Mouse (Mus musculus): ENCODE measurements at regions not wholly inside any gene's neighbourhood (a gene's known extent, or its start where the extent isn't known, plus 50 kb on each side); places are given as distances from the start of the nearest gene placed in this dataset.

- no peak overlapping the region for H3K9ac ChIP-seq
- H3K27ac ChIP-seq, result no peak overlapping the region
- no peaks in the 10 kb centered on the region for H3K36me3 ChIP-seq
- no peak for ATAC-seq (ENCODE audit: insufficient number of reproducible peaks, insufficient read depth, low FRiP score, low TSS enrichment, low read depth)
- H3K4me1 ChIP-seq, result 0 out of 2 replicates have a peak, but pooled peaks cover 4% of the 10 kb centered on the region
- no peaks in the 10 kb centered on the region for H3K9me3 ChIP-seq
- WGBS, result 94% methylated on average over 7 of the region's 7 CpGs
- H3K27me3 ChIP-seq, result peaks cover 11% of the 10 kb centered on the region; the same call in 1 of the 2 replicates
- no peak overlapping the region for H3K4me2 ChIP-seq
- H3K4me3 ChIP-seq, result no peak overlapping the region
These were observed 383.2 kb downstream of the Zfp536 start for GRCm38 (mm10) chr7:37390271-37390670.

GRCm38 (mm10) chr7:37392122-37392521 lies 381.3 kb downstream of the Zfp536 start:
- no peaks in the 10 kb centered on the region for H3K9me3 ChIP-seq
- WGBS, result 87% methylated on average over 6 of the region's 6 CpGs
- no peak overlapping the region for H3K9ac ChIP-seq

GRCm38 (mm10) chr7:37392604-37393003 lies 380.8 kb downstream of the Zfp536 start:
- 0 out of 2 replicates have a peak, but pooled peaks cover 4% of the 10 kb centered on the region for H3K4me1 ChIP-seq
- H3K9me3 ChIP-seq, result no peaks in the 10 kb centered on the region
- no peak overlapping the region for H3K4me2 ChIP-seq
- ATAC-seq (ENCODE audit: insufficient number of reproducible peaks, insufficient read depth, low FRiP score, low TSS enrichment, low read depth), result no peak
- H3K36me3 ChIP-seq, result no peaks in the 10 kb centered on the region
- H3K27me3 ChIP-seq, result peaks cover 15% of the 10 kb centered on the region; the same call in 1 of the 2 replicates
- no peak overlapping the region for H3K4me3 ChIP-seq
- 86% methylated on average over 8 of the region's 8 CpGs for WGBS
- H3K9ac ChIP-seq, result no peak overlapping the region
- no peak overlapping the region for H3K27ac ChIP-seq

More at GRCm38 (mm10) chr7:37392122-37392521, 381.3 kb downstream of the Zfp536 start:
- no peak overlapping the region for H3K4me3 ChIP-seq
- no peak overlapping the region for H3K27ac ChIP-seq
- no peak overlapping the region for H3K4me2 ChIP-seq
- peaks cover 15% of the 10 kb centered on the region; the same call in 1 of the 2 replicates for H3K27me3 ChIP-seq
- ATAC-seq (ENCODE audit: insufficient number of reproducible peaks, insufficient read depth, low FRiP score, low TSS enrichment, low read depth), result no peak
- H3K36me3 ChIP-seq, result no peaks in the 10 kb centered on the region
- H3K4me1 ChIP-seq, result 0 out of 2 replicates have a peak, but pooled peaks cover 4% of the 10 kb centered on the region

- no peak overlapping the region for H3K9ac ChIP-seq
- no peak overlapping the region for H3K4me2 ChIP-seq
- 80% methylated on average over 3 of the region's 3 CpGs for WGBS
- H3K36me3 ChIP-seq, result no peaks in the 10 kb centered on the region
- ATAC-seq (ENCODE audit: insufficient number of reproducible peaks, insufficient read depth, low FRiP score, low TSS enrichment, low read depth), result no peak
- 0 out of 2 replicates have a peak, but pooled peaks cover 4% of the 10 kb centered on the region for H3K4me1 ChIP-seq
- no peak overlapping the region for H3K27ac ChIP-seq
- H3K9me3 ChIP-seq, result no peaks in the 10 kb centered on the region
- no peak overlapping the region for H3K4me3 ChIP-seq
- H3K27me3 ChIP-seq, result peaks cover 15% of the 10 kb centered on the region; the same call in 1 of the 2 replicates
These were observed 380.4 kb downstream of the Zfp536 start for GRCm38 (mm10) chr7:37393071-37393470.

GRCm38 (mm10) chr7:37394965-37395426 lies 378.4 kb downstream of the Zfp536 start:
- ATAC-seq (ENCODE audit: insufficient number of reproducible peaks, insufficient read depth, low FRiP score, low TSS enrichment, low read depth), result 0 out of 2 replicates have a peak, but pooled peaks have one; percentile 39
- Histone ChIP-seq H3K4me2 (no peak overlapping the region), H3K9me3 (no peaks in the 10 kb centered on the region), H3K4me1 (no peaks in the 10 kb centered on the region), H3K27ac (no peak overlapping the region), H3K36me3 (no peaks in the 10 kb centered on the region), H3K27me3 (peaks cover 15% of the 10 kb centered on the region; the same call in 1 of the 2 replicates), H3K4me3 (no peak overlapping the region), H3K9ac (no peak overlapping the region)
- 62% methylated on average over 8 of the region's 8 CpGs for WGBS

- no peak for ATAC-seq (ENCODE audit: insufficient number of reproducible peaks, insufficient read depth, low FRiP score, low TSS enrichment, low read depth)
- Histone ChIP-seq H3K4me2 (no peak overlapping the region), H3K27me3 (peaks cover 15% of the 10 kb centered on the region; the same call in 1 of the 2 replicates), H3K4me3 (no peak overlapping the region), H3K9ac (no peak overlapping the region), H3K4me1 (no peaks in the 10 kb centered on the region), H3K27ac (no peak overlapping the region), H3K36me3 (no peaks in the 10 kb centered on the region), H3K9me3 (no peaks in the 10 kb centered on the region)
- 71% methylated on average over 13 of the region's 13 CpGs for WGBS
These were observed 377.4 kb downstream of the Zfp536 start for GRCm38 (mm10) chr7:37395881-37396513.

- no peak overlapping the region for H3K9ac ChIP-seq
- no peak for ATAC-seq (ENCODE audit: insufficient number of reproducible peaks, insufficient read depth, low FRiP score, low TSS enrichment, low read depth)
- WGBS, result 93% methylated on average over 2 of the region's 2 CpGs
- no peaks in the 10 kb centered on the region for H3K27me3 ChIP-seq
- no peak overlapping the region for H3K4me2 ChIP-seq
- H3K36me3 ChIP-seq, result no peaks in the 10 kb centered on the region
- H3K27ac ChIP-seq, result no peak overlapping the region
- no peaks in the 10 kb centered on the region for H3K9me3 ChIP-seq
- no peaks in the 10 kb centered on the region for H3K4me1 ChIP-seq
- H3K4me3 ChIP-seq, result no peak overlapping the region
These were observed 370.0 kb downstream of the Zfp536 start for GRCm38 (mm10) chr7:37403483-37403882.

GRCm38 (mm10) chr7:37413350-37413749 lies 360.1 kb downstream of the Zfp536 start:
- H3K9ac ChIP-seq, result no peak overlapping the region
- H3K36me3 ChIP-seq, result no peaks in the 10 kb centered on the region
- no peaks in the 10 kb centered on the region for H3K9me3 ChIP-seq
- 0 out of 2 replicates have a peak, but pooled peaks cover 3% of the 10 kb centered on the region for H3K4me1 ChIP-seq
- WGBS, result 19% methylated on average over 4 of the region's 4 CpGs
- no peaks in the 10 kb centered on the region; the same call in 1 of the 2 replicates for H3K27me3 ChIP-seq
- peak overlapping the region; percentile 18; the same call in 1 of the 2 replicates for H3K4me2 ChIP-seq
- H3K27ac ChIP-seq, result no peak overlapping the region
- ATAC-seq (ENCODE audit: insufficient number of reproducible peaks, insufficient read depth, low FRiP score, low TSS enrichment, low read depth), result no peak
- H3K4me3 ChIP-seq, result no peak overlapping the region

GRCm38 (mm10) chr7:37421704-37422103 lies 351.7 kb downstream of the Zfp536 start:
- Histone ChIP-seq H3K9ac (no peak overlapping the region), H3K27ac (no peak overlapping the region), H3K27me3 (no peaks in the 10 kb centered on the region), H3K4me1 (no peaks in the 10 kb centered on the region), H3K36me3 (no peaks in the 10 kb centered on the region), H3K4me2 (no peak overlapping the region), H3K4me3 (no peak overlapping the region), H3K9me3 (no peaks in the 10 kb centered on the region)
- ATAC-seq (ENCODE audit: insufficient number of reproducible peaks, insufficient read depth, low FRiP score, low TSS enrichment, low read depth), result no peak
- 75% methylated on average over 10 of the region's 10 CpGs for WGBS

Measured in embryonic facial prominence, embryonic 13.5 days (tissue).